ENCODE assay signal across 20 mouse cellular contexts in the genomic region with DNA sequence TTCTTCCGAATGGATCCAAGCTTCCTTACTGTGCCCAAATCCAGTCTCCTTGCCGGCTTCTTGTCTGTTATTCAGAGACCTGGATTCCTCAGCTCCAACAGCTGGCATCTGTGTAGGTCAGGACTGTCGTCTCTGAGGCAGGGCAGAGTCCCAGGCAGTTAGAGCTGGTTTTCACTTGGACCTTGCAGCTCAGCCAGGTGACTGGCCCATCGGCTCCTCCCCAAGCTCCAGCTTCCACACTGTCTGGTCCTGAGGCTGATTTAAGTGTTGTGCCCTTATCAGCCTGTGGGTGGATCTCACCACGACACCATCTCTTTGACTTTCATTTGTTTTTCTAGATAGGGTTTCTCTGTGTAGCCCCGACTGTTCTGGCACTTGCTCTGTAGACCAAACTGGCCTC.
DNase-seq lines count a peak whose midpoint lies in the region; ATAC-seq lines count a peak whose summit lies in the region.
"Had no signal": no experiment of that assay in that cellular context is flagged by ENCODE, and none has a peak within 500 bp of the region (broad histone marks: within the 10 kb centered on the region; RNA-seq: fewer than 3 reads in every experiment).

No protein-coding gene starts in this region.

- H3K9me3 ChIP-seq in midbrain, embryonic 10.5 days (replicated peaks), result no peaks in the 10 kb centered on the region
- H3K9me3 ChIP-seq in midbrain, embryonic 16.5 days (replicated peaks; ENCODE audit: control insufficient read depth, low read length, poor library complexity, severe bottlenecking), result no peaks in the 10 kb centered on the region
- H3K9me3 ChIP-seq in kidney, embryonic 15.5 days (replicated peaks), result no peaks in the 10 kb centered on the region
- H3K9me3 ChIP-seq: embryonic facial prominence, embryonic 15.5 days; heart, embryonic 13.5 days; liver, embryonic 15.5 days; neural tube, embryonic 12.5 days had no signal

- H3K9ac ChIP-seq in midbrain, embryonic 16.5 days (ENCODE audit: low read depth, low read length), result no peak overlapping the region
- H3K9ac ChIP-seq in kidney, embryonic 15.5 days, result no peak overlapping the region
- H3K9ac ChIP-seq: embryonic facial prominence, embryonic 15.5 days; heart, embryonic 13.5 days; liver, embryonic 15.5 days; neural tube, embryonic 12.5 days had no signal

- no peaks in the 10 kb centered on the region for H3K36me3 ChIP-seq in midbrain, embryonic 10.5 days
- H3K36me3 ChIP-seq in midbrain, embryonic 16.5 days (ENCODE audit: control insufficient read depth, insufficient read depth, low read length), result no peaks in the 10 kb centered on the region
- H3K36me3 ChIP-seq in kidney, embryonic 15.5 days, result no peaks in the 10 kb centered on the region
- H3K36me3 ChIP-seq: embryonic facial prominence, embryonic 15.5 days; heart, embryonic 13.5 days; liver, embryonic 15.5 days; neural tube, embryonic 12.5 days had no signal

- no peak for ATAC-seq in midbrain, embryonic 16.5 days
- peak; percentile 31 for ATAC-seq in kidney, embryonic 15.5 days (replicated peaks; ENCODE audit: low FRiP score)
- ATAC-seq: CD4-positive, CD25-positive, alpha-beta regulatory T cell, adult 4 months; forebrain, embryonic 14.5 days had no signal

- H3K4me3 ChIP-seq in midbrain, embryonic 10.5 days, result no peak overlapping the region
- H3K4me3 ChIP-seq in midbrain, embryonic 16.5 days (ENCODE audit: low read depth, low read length), result no peak overlapping the region
- no peak overlapping the region for H3K4me3 ChIP-seq in kidney, embryonic 15.5 days (replicated peaks)
- H3K4me3 ChIP-seq: embryonic facial prominence, embryonic 15.5 days; heart, embryonic 13.5 days; liver, embryonic 15.5 days; neural tube, embryonic 12.5 days had no signal

- no peak overlapping the region for H3K4me2 ChIP-seq in midbrain, embryonic 16.5 days (ENCODE audit: low read length)
- H3K4me2 ChIP-seq in kidney, embryonic 15.5 days, result no peak overlapping the region
- H3K4me2 ChIP-seq: embryonic facial prominence, embryonic 15.5 days; heart, embryonic 13.5 days; liver, embryonic 15.5 days; neural tube, embryonic 12.5 days had no signal

- peaks cover 37% of the 10 kb centered on the region for H3K4me1 ChIP-seq in midbrain, embryonic 10.5 days
- no peaks in the 10 kb centered on the region for H3K4me1 ChIP-seq in midbrain, embryonic 16.5 days (ENCODE audit: control insufficient read depth, insufficient read depth, low read length)
- peaks cover 6% of the 10 kb centered on the region; the same call in 1 of the 2 replicates for H3K4me1 ChIP-seq in kidney, embryonic 15.5 days
- H3K4me1 ChIP-seq: embryonic facial prominence, embryonic 15.5 days; liver, embryonic 15.5 days had no signal

- H3K27me3 ChIP-seq in midbrain, embryonic 10.5 days (ENCODE audit: low read depth, poor library complexity, severe bottlenecking), result no peaks in the 10 kb centered on the region; the same call in 1 of the 2 replicates
- no peaks in the 10 kb centered on the region for H3K27me3 ChIP-seq in midbrain, embryonic 16.5 days (ENCODE audit: control insufficient read depth, insufficient read depth, low read depth, low read length)
- no peaks in the 10 kb centered on the region for H3K27me3 ChIP-seq in kidney, embryonic 15.5 days
- H3K27me3 ChIP-seq: embryonic facial prominence, embryonic 15.5 days; liver, embryonic 15.5 days; neural tube, embryonic 12.5 days had no signal

- DNase-seq in midbrain, embryonic 10.5 days (ENCODE audit: low spot score), result no peak
- peak; percentile 31 for DNase-seq in kidney, adult 11 months
- DNase-seq in kidney, postnatal 36 days, result peak; percentile 44 to 47
- no peak for DNase-seq in frontal cortex, postnatal 36 days (ENCODE audit: low spot score in 2 of 2)
- no peak for DNase-seq in yolk sac, embryonic 10.5 days (ENCODE audit: low spot score)
- DNase-seq: adrenal gland, postnatal 36 days; cerebellum, adult 9-10 months; gastrocnemius, postnatal 14 days; heart, adult 11 months; heart, postnatal 14 days; left cerebral cortex, postnatal 4 days; liver had no signal

- peak overlapping the region; percentile 46 for H3K27ac ChIP-seq in midbrain, embryonic 10.5 days (replicated peaks)
- H3K27ac ChIP-seq in midbrain, embryonic 16.5 days (ENCODE audit: low read length), result no peak overlapping the region
- H3K27ac ChIP-seq in kidney, embryonic 15.5 days, result no peak overlapping the region
- H3K27ac ChIP-seq: embryonic facial prominence, embryonic 15.5 days; heart, embryonic 13.5 days; liver, embryonic 15.5 days; neural tube, embryonic 12.5 days had no signal

- 54% methylated on average over 6 of the region's 6 CpGs for WGBS in midbrain, embryonic 10.5 days
- WGBS in midbrain, embryonic 16.5 days, result 57% methylated on average over 6 of the region's 6 CpGs
- WGBS in kidney, embryonic 15.5 days, result 51% methylated on average over 6 of the region's 6 CpGs

Comparison
In these comparisons a context has a peak if more than half of its experiments do, and no peak if none do; other contexts are left out.
1. DNase-seq: peak in kidney, adult 11 months (single experiment) and kidney, postnatal 36 days (2 of 2); none in midbrain, embryonic 10.5 days (single experiment), frontal cortex, postnatal 36 days (0 of 2) and yolk sac, embryonic 10.5 days (single experiment).